29 mouse cellular contexts compared by ENCODE assay signal in the genomic region with DNA sequence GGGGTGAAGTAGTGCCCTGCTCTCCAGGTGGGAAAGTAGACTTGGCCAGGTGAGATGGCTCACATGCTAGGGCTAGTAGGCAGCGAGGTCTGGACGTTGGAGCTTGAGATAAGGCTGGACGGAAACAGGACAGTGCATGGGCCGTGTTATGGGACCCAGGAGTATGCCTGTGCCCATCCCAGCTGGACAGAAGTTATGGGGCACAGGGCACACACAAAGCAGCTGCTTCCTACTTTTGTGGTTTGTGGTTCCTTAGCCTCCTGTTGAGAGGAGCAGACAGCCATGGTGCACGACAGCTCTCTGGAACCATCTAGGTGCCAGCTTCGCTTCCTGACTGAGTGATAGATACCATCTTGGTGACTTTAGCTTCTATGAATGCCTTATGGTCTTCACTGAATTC.
DNase-seq lines count a peak whose midpoint lies in the region; ATAC-seq and TF ChIP-seq lines count a peak whose summit lies in the region.
"Had no signal": no experiment of that assay in that cellular context is flagged by ENCODE, and none has a peak within 500 bp of the region (broad histone marks: within the 10 kb centered on the region; RNA-seq: fewer than 3 reads in every experiment).

No protein-coding gene starts in this region.

- H3K4me3 ChIP-seq in forebrain, embryonic 11.5 days (ENCODE audit: low read depth, low read length), result no peak overlapping the region
- H3K4me3 ChIP-seq in forebrain, embryonic 15.5 days, result no peak overlapping the region
- no peak overlapping the region for H3K4me3 ChIP-seq in stomach, postnatal 0 days (ENCODE audit: low read depth, low read length)
- H3K4me3 ChIP-seq: embryonic facial prominence, embryonic 10.5 days; embryonic facial prominence, embryonic 13.5 days; erythroblast, embryonic 14.5 days; forebrain, embryonic 13.5 days; heart, embryonic 15.5 days; hindbrain, embryonic 12.5 days; hindbrain, embryonic 15.5 days had no signal

- ATAC-seq in forebrain, embryonic 11.5 days (replicated peaks; ENCODE audit: low FRiP score), result no peak
- no peak for ATAC-seq in forebrain, embryonic 15.5 days (replicated peaks)
- ATAC-seq in hematopoietic stem cell, adult 5-6 weeks (replicated peaks in 1 of 2; ENCODE audit: insufficient read depth in 1 of 2, low FRiP score in 2 of 2, low TSS enrichment in 1 of 2, low read depth in 1 of 2, poor library complexity in 2 of 2, severe bottlenecking in 2 of 2), result peak; percentile 46 to 59; a peak in 2 of 4 replicates
- ATAC-seq in stomach, postnatal 0 days (ENCODE audit: low FRiP score, low TSS enrichment), result no peak
- ATAC-seq: CD4-positive, CD25-positive, alpha-beta regulatory T cell, adult 4 months; forebrain, embryonic 13.5 days; forebrain, postnatal 0 days had no signal

- no peak overlapping the region for H3K4me2 ChIP-seq in forebrain, embryonic 11.5 days (ENCODE audit: low read depth, low read length, severe bottlenecking)
- no peak overlapping the region for H3K4me2 ChIP-seq in forebrain, embryonic 15.5 days (replicated peaks)
- no peak overlapping the region for H3K4me2 ChIP-seq in stomach, postnatal 0 days (replicated peaks; ENCODE audit: low read depth)
- H3K4me2 ChIP-seq: embryonic facial prominence, embryonic 13.5 days; forebrain, embryonic 13.5 days; heart, embryonic 11.5 days; heart, embryonic 15.5 days; hindbrain, embryonic 12.5 days; hindbrain, embryonic 15.5 days had no signal

- WGBS in forebrain, embryonic 11.5 days, result 95% methylated on average over 6 of the region's 6 CpGs
- WGBS in forebrain, embryonic 15.5 days, result 95% methylated on average over 6 of the region's 6 CpGs
- 90% methylated on average over 6 of the region's 6 CpGs for WGBS in stomach, postnatal 0 days

- peak; percentile 32 for DNase-seq in forebrain, embryonic 11.5 days (ENCODE audit: low spot score)
- DNase-seq in thymus, postnatal 0 days (ENCODE audit: low spot score), result peak; percentile 29
- DNase-seq in thymus, postnatal 36 days, result no peak
- no peak for DNase-seq in left cerebral cortex, postnatal 14 days (ENCODE audit: low spot score in 2 of 2)
- DNase-seq in stomach, postnatal 0 days (ENCODE audit: low spot score), result no peak
- no peak for DNase-seq in gastrocnemius, adult 18-20 months (ENCODE audit: low spot score)
- DNase-seq: adrenal gland, adult 2 months; adrenal gland, postnatal 14 days; B cell, adult 2 months; cerebellum, adult 11 months; cerebellum, adult 2 months; cerebellum, adult 9-11 months; cerebellum, postnatal 25 days; embryo, embryonic 11 days; forebrain, postnatal 0 days; gastrocnemius, postnatal 25 days; heart, postnatal 10 days; heart, postnatal 36 days had no signal

- H3K4me1 ChIP-seq in forebrain, embryonic 11.5 days (replicated peaks; ENCODE audit: control insufficient read depth, insufficient read depth, low read length), result no peaks in the 10 kb centered on the region
- no peaks in the 10 kb centered on the region for H3K4me1 ChIP-seq in forebrain, embryonic 15.5 days
- H3K4me1 ChIP-seq in stomach, postnatal 0 days (replicated peaks; ENCODE audit: control insufficient read depth, insufficient read depth), result no peaks in the 10 kb centered on the region
- H3K4me1 ChIP-seq: embryonic facial prominence, embryonic 10.5 days; forebrain, embryonic 13.5 days; heart, embryonic 15.5 days; hindbrain, embryonic 12.5 days; hindbrain, embryonic 15.5 days had no signal

- TF ChIP-seq CTCF in stomach, postnatal 0 days (IDR thresholded peaks at IDR 0.05; ENCODE audit: low read depth), result no peak

- TF ChIP-seq EP300 in stomach, postnatal 0 days (optimal IDR thresholded peaks at IDR 0.05), result no peak

- H3K27ac ChIP-seq in forebrain, embryonic 11.5 days (ENCODE audit: low read depth, low read length), result no peak overlapping the region
- H3K27ac ChIP-seq in forebrain, embryonic 15.5 days (replicated peaks), result no peak overlapping the region
- H3K27ac ChIP-seq in stomach, postnatal 0 days (replicated peaks), result no peak overlapping the region
- H3K27ac ChIP-seq: embryonic facial prominence, embryonic 10.5 days; embryonic facial prominence, embryonic 13.5 days; forebrain, embryonic 13.5 days; heart, embryonic 15.5 days; hindbrain, embryonic 12.5 days; hindbrain, embryonic 15.5 days had no signal

- H3K9me3 ChIP-seq in forebrain, embryonic 11.5 days (ENCODE audit: control insufficient read depth, low read length), result no peaks in the 10 kb centered on the region
- no peaks in the 10 kb centered on the region for H3K9me3 ChIP-seq in forebrain, embryonic 15.5 days
- no peaks in the 10 kb centered on the region for H3K9me3 ChIP-seq in stomach, postnatal 0 days (ENCODE audit: control insufficient read depth, low read length)
- H3K9me3 ChIP-seq: embryonic facial prominence, embryonic 10.5 days; embryonic facial prominence, embryonic 13.5 days; forebrain, embryonic 13.5 days; heart, embryonic 15.5 days; hindbrain, embryonic 12.5 days; hindbrain, embryonic 15.5 days had no signal

- H3K9ac ChIP-seq in forebrain, embryonic 11.5 days (ENCODE audit: low read length), result no peak overlapping the region
- H3K9ac ChIP-seq in forebrain, embryonic 15.5 days (replicated peaks), result no peak overlapping the region
- no peak overlapping the region for H3K9ac ChIP-seq in stomach, postnatal 0 days (ENCODE audit: low read length)
- H3K9ac ChIP-seq: embryonic facial prominence, embryonic 13.5 days; forebrain, embryonic 13.5 days; forebrain, postnatal 0 days; heart, embryonic 15.5 days; hindbrain, embryonic 12.5 days; hindbrain, embryonic 15.5 days had no signal

- H3K27me3 ChIP-seq in forebrain, embryonic 11.5 days (ENCODE audit: control insufficient read depth, insufficient read depth, low read length), result no peaks in the 10 kb centered on the region
- no peaks in the 10 kb centered on the region for H3K27me3 ChIP-seq in forebrain, embryonic 15.5 days
- H3K27me3 ChIP-seq in stomach, postnatal 0 days (ENCODE audit: control insufficient read depth, insufficient read depth, low read length), result no peaks in the 10 kb centered on the region
- H3K27me3 ChIP-seq: embryonic facial prominence, embryonic 13.5 days; forebrain, embryonic 13.5 days; heart, embryonic 15.5 days; hindbrain, embryonic 12.5 days; hindbrain, embryonic 15.5 days had no signal

- H3K36me3 ChIP-seq in forebrain, embryonic 11.5 days (ENCODE audit: control insufficient read depth, insufficient read depth, low read length), result peaks cover 4% of the 10 kb centered on the region; the same call in 1 of the 2 replicates
- H3K36me3 ChIP-seq in forebrain, embryonic 15.5 days, result peaks cover 66% of the 10 kb centered on the region
- H3K36me3 ChIP-seq in stomach, postnatal 0 days (ENCODE audit: control insufficient read depth, insufficient read depth, low read length), result peaks cover 11% of the 10 kb centered on the region

- intact Hi-C loops in left cerebral cortex, postnatal 14 days (cut with DNase I), result no loop called here

Comparison
In these comparisons a context has a peak if more than half of its experiments do, and no peak if none do; other contexts are left out.
1. DNase-seq: peak in forebrain, embryonic 11.5 days (single experiment) and thymus, postnatal 0 days (single experiment); none in thymus, postnatal 36 days (0 of 2), left cerebral cortex, postnatal 14 days (0 of 2), stomach, postnatal 0 days (single experiment) and gastrocnemius, adult 18-20 months (single experiment).
2. ATAC-seq: peak in hematopoietic stem cell, adult 5-6 weeks (2 of 2); none in forebrain, embryonic 11.5 days (single experiment), forebrain, embryonic 15.5 days (single experiment) and stomach, postnatal 0 days (single experiment).